Mouse (Mus musculus) thymus, postnatal 36 days (tissue): ENCODE measurements around the gene Ntf5.
"Not testable (repeated sequence)": the region's sequence is repeated elsewhere in the genome, so short reads cannot be mapped to it uniquely, and the experiment has no call there.

ENCODE experiments used
- DNase-seq, 2 experiments: peaks; one replicate each; pipeline ENCODE4 v3.0.0; 2022; ENCODE audit warnings: mixed read lengths in 2 of 2

Ntf5 gene

GRCm38 (mm10) chr7:45462868-45463267 is 49.4 kb downstream of the Ntf5 start:
- not testable (repeated sequence) for DNase-seq

- no peak for DNase-seq
Measured at GRCm38 (mm10) chr7:45463987-45464778, 50.7 kb downstream of the Ntf5 start.

- no peak for DNase-seq
Measured at GRCm38 (mm10) chr7:45465112-45465511, 51.6 kb downstream of the Ntf5 start.

- DNase-seq = peak; percentile 16 to 40
Measured at GRCm38 (mm10) chr7:45465549-45465948, 52.1 kb downstream of the Ntf5 start.

- peak; percentile 87 to 90 for DNase-seq
Measured at GRCm38 (mm10) chr7:45466283-45467089, 53.0 kb downstream of the Ntf5 start, which contains the start of gene Bax. Bax (minus strand) TSS chr7:45466898.
